Mouse (Mus musculus): Measurements from ENCODE around the gene Olfr857. TPM values are rescaled to one million over a fixed set of nuclear protein-coding genes. Genes with fewer than 3 reads are reported as not detected.
"Not testable (repeated sequence)": the region's sequence is repeated elsewhere in the genome, so short reads cannot be mapped to it uniquely, and the experiment has no call there.

The Olfr857 gene
- not detected for total RNA-seq (2021)
- long read RNA-seq, experiment 1, result 0 reads
- long read RNA-seq, experiment 2, result 0 reads

- DNase-seq, result no peak
Measured at GRCm38 (mm10) chr9:19709133-19709532, at the start of gene Olfr857. Gene Olfr857, plus strand, starts transcription at chr9:19709433.

DNA sequence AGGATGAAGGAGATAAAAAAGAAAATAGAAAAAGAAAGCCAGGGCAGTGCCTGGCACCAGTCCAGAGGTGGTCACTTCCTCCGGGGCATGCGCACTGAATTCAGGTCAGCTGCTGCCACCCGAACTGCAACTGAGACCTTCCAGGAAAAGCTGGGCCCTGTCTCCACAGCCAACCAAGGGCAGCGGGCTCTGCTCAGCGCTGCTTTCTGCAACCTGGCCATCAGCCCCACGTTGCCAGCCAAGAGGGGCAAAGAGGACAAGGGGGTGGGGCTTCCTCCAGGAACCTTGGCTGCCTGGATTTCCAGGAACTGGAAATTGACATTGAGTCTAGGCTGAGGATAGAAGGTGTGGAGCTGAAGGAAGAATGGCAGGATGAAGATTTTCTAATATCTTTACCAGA lies 19.0 kb upstream of the Olfr857 start:
- no peak for DNase-seq

GRCm38 (mm10) chr9:19691426-19691825 lies 17.8 kb upstream of the Olfr857 start:
- DNase-seq, result no peak

DNA sequence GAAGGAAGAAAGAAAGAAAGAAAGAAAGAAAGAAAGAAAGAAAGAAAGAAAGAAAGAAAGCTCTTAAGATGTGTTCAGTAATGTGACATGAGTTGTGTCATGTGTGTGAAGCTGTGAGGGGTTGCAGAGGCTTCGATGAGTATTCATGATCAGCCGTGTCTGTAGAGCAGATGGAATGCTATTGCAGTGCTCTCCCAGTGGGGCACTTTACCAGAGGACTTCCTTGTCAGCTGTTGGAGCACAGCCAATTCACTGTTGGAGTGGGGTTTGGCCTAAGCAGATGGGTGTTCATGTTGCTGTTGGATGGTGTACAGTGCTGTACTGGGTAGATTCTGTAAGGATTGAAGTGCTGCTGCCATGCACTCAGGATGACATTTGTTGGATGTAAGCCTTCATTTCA lies 16.8 kb upstream of the Olfr857 start:
- no peak for DNase-seq

- not testable (repeated sequence) for DNase-seq
Measured at GRCm38 (mm10) chr9:19694285-19694684, 14.9 kb upstream of the Olfr857 start.

DNA sequence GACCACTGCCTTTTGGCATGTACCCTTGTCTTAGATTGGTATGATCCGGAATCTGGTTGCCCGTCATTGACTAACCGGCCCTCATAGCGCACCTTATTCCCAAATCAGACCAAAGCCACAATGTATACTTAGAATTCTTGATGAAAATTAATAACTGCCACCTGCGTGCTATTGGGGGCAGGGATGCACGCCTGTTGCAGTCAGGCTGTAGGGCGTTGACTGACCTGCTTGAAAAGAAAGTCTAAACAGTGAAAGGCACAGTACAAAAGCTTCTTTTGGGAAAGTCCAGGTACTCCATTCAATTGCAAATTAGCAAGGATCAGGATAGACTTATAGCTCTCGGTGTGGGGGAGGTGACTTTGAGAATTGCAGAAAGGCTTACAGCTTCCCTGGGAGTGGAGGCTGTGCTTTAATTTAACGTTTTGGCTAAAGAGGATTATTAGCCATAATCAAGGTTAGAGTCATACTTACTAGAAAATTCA lies 14.3 kb upstream of the Olfr857 start:
- DNase-seq, result not testable (repeated sequence)

GRCm38 (mm10) chr9:19704546-19704945 lies 4.7 kb upstream of the Olfr857 start:
- not testable (repeated sequence) for DNase-seq

Other genes with a start within 250 kb of the Olfr857 start
- gene Olfr850, start 231.2 kb upstream of the Olfr857 start, total RNA-seq (2021), result not detected
- gene Olfr851, start 216.1 kb upstream of the Olfr857 start, total RNA-seq (2021), result not detected
- not detected for gene Olfr853, start 168.4 kb upstream of the Olfr857 start, total RNA-seq (2021)
- not detected for gene Olfr854, start 142.1 kb upstream of the Olfr857 start, total RNA-seq (2021)
- not detected for gene Olfr855, start 126.8 kb upstream of the Olfr857 start, total RNA-seq (2021)
- gene Zfp317, start 87.3 kb upstream of the Olfr857 start, total RNA-seq (2021), result 10 to 100 TPM; 15.6 to 19.0 TPM
- gene Olfr58, start 70.8 kb downstream of the Olfr857 start, total RNA-seq (2021), result not detected
- gene Olfr859, start 95.5 kb downstream of the Olfr857 start, total RNA-seq (2021), result not detected
- gene Olfr860, start 140.3 kb downstream of the Olfr857 start, total RNA-seq (2021), result not detected
- gene Olfr862, start 178.6 kb downstream of the Olfr857 start, total RNA-seq (2021), result not detected
- gene Olfr77, start 207.4 kb downstream of the Olfr857 start, total RNA-seq (2021), result not detected